Mouse (Mus musculus) bone marrow, adult 2 months (tissue): ENCODE measurements around the gene Atp11a.

Source experiments
- CTCF ChIP-seq: fragments of 200-500 bp; IDR thresholded peaks from 2 replicates; pipeline ENCODE4 v1.5.1; 2011; ENCODE audit warnings: low read length, control low read depth; ENCODE audit not compliant: control insufficient read depth, insufficient read depth
- POLR2A ChIP-seq: fragments of 200-500 bp; IDR thresholded peaks from 2 replicates; pipeline ENCODE4 v1.6.1; 2011; ENCODE audit warnings: low read depth, mild to moderate bottlenecking, control low read depth, low read length, borderline replicate concordance; ENCODE audit not compliant: control insufficient read depth

- TF ChIP-seq POLR2A = no peak
- no peak for TF ChIP-seq CTCF
Observed at GRCm38 (mm10) chr8:12889046-12889598, 132.3 kb downstream of the Atp11a start.
